Mouse (Mus musculus) neural tube, embryonic 13.5 days (tissue): Measurements from ENCODE around the gene Zmpste24. TPM values are rescaled to one million over a fixed set of nuclear protein-coding genes. Genes with fewer than 3 reads are reported as not detected.
"Not testable (repeated sequence)": the region's sequence is repeated elsewhere in the genome, so short reads cannot be mapped to it uniquely, and the experiment has no call there.

Source experiments
- ATAC-seq: fragments of 200-750 bp; cut with Nextera tagmentation; 2 replicates; pipeline ENCODE4 v1.8.0; 2017; ENCODE audit warnings: low read depth, mild to moderate bottlenecking, moderate TSS enrichment, moderate library complexity
- H3K27ac ChIP-seq: fragments of 300-500 bp; sonication (generic); replicated peaks from 2 replicates; pipeline ENCODE4 v1.5.1; 2015; ENCODE audit warnings: moderate library complexity, mild to moderate bottlenecking, inconsistent platforms
- H3K27me3 ChIP-seq: fragments of 300-500 bp; sonication (generic); 2 replicates; pipeline ENCODE4 v1.6.1; 2015; ENCODE audit warnings: mild to moderate bottlenecking, inconsistent platforms
- H3K36me3 ChIP-seq: fragments of 300-500 bp; sonication (generic); 2 replicates; pipeline ENCODE4 v1.6.1; 2015; ENCODE audit warnings: mild to moderate bottlenecking, inconsistent platforms
- H3K4me1 ChIP-seq: fragments of 300-500 bp; sonication (generic); replicated peaks from 2 replicates; pipeline ENCODE4 v1.6.1; 2015; ENCODE audit warnings: inconsistent platforms
- H3K4me2 ChIP-seq: fragments of 300-500 bp; sonication (generic); 2 replicates; pipeline ENCODE4 v1.6.1; 2015; ENCODE audit warnings: inconsistent platforms, mild to moderate bottlenecking, moderate library complexity
- H3K4me3 ChIP-seq: fragments of 300-500 bp; sonication (generic); 2 replicates; pipeline ENCODE4 v1.5.1; 2015; ENCODE audit warnings: mild to moderate bottlenecking, inconsistent platforms
- H3K9ac ChIP-seq: fragments of 300-500 bp; sonication (generic); 2 replicates; pipeline ENCODE4 v1.6.1; 2015; ENCODE audit warnings: moderate library complexity, mild to moderate bottlenecking, inconsistent platforms
- H3K9me3 ChIP-seq: fragments of 300-500 bp; sonication (generic); 2 replicates; pipeline ENCODE4 v1.6.1; 2016; ENCODE audit warnings: inconsistent platforms
- WGBS: fragments of 180-500 bp; shearing (Covaris S2); methylation state at CpG from one replicate; pipeline ENCODE4 v1.1.7; 2015; 5-methylcytosine and 5-hydroxymethylcytosine counted together
- polyA plus RNA-seq: library from polyadenylated mRNA; unstranded; fragments of >200 nt; fragmentation: Nextera tagmentation; extraction: Ambion mirVana; gene quantifications from 2 replicates; pipeline ENCODE4 v1.2.1, GENCODE M21; 2015

The Zmpste24 gene
- polyA plus RNA-seq: 28.3 and 31.0 TPM in 2 replicates

DNA sequence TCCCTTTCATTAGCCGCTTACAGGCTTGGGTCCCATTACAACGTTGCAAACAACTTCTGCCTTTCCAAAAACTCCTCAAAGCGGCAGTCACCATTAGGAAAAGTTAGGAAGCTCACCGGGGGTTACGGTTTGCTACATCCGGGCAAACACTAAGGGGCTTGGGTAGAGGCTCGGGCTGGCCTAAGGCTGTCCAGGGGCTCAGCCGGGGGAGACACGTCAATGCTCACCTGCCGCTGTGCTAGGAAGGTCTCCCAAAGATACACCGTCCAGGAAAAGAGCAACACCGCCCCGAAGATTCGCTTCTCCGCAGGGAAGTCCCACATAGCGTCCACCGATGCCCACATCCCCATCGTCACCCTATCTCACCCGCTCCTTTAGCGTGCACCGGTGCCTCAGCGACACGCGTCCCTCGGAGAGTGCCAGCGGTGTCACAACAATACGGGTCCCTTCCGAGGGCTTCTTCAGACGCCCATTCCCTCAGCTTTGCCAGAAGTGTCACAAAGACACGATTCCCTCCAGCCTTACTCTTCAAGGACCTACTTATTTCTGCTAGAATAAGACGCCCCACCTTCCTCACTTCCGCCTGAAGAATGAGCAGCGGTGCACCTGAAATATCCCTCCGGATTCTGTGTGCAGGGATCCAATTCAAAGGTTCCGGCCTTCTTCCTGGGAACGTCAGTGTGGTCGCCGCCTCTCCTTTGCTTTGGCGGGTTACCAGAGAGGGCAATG, at the start of gene Zmpste24:
TSS of gene Zmpste24 (minus strand) at position 592 of the 729 bp plus-strand sequence.
- H3K9me3 ChIP-seq: no peaks in the 10 kb centered on the region
- H3K4me3 ChIP-seq: peak within 1 kb of the TSS; percentile 91
- peaks cover 14% of the 10 kb centered on the region for H3K4me1 ChIP-seq
- H3K36me3 ChIP-seq: peaks cover 26% of the 10 kb centered on the region
- WGBS: under 1% methylated on average over 39 of the region's 39 CpGs
- H3K27ac ChIP-seq: peak within 1 kb of the TSS; percentile 68
- H3K4me2 ChIP-seq: peak within 1 kb of the TSS; percentile 83
- H3K27me3 ChIP-seq: 0 out of 2 replicates have a peak, but pooled peaks cover 3% of the 10 kb centered on the region
- peak; percentile 91 for ATAC-seq
- H3K9ac ChIP-seq: peak within 1 kb of the TSS; percentile 83

DNA sequence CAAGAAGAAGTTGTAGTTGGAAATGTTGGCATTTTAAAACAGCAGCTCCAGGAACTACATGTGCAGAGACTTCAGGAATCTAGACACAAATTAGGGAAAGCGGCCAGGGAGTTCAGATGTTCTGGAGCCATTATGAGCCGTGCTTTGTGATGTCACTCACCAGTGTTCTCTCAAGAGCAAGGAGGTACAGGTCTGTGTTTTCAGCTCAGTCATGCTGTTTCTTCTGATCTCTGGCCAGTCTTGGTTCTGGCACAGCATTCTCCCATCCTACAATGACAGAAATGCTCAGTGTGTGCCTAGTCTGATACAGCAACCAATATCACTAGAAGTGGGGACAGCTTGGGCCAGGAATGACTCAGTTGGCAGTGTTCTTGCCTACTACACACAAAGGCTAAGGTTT, 11.1 kb upstream of the Zmpste24 start, which contains the start of gene Tmco2:
TSS of gene Tmco2 (minus strand) at position 101 of the 400 bp plus-strand sequence.
- no peak within 1 kb of the TSS for H3K4me3 ChIP-seq
- no peak within 1 kb of the TSS for H3K27ac ChIP-seq
- no peaks in the 10 kb centered on the region for H3K9me3 ChIP-seq
- H3K9ac ChIP-seq: no peak within 1 kb of the TSS
- H3K27me3 ChIP-seq: no peaks in the 10 kb centered on the region
- no peak within 1 kb of the TSS for H3K4me2 ChIP-seq
- WGBS: 90% methylated on average over 2 of the region's 2 CpGs
- ATAC-seq: no peak
- H3K4me1 ChIP-seq: no peaks in the 10 kb centered on the region
- no peaks in the 10 kb centered on the region for H3K36me3 ChIP-seq

DNA sequence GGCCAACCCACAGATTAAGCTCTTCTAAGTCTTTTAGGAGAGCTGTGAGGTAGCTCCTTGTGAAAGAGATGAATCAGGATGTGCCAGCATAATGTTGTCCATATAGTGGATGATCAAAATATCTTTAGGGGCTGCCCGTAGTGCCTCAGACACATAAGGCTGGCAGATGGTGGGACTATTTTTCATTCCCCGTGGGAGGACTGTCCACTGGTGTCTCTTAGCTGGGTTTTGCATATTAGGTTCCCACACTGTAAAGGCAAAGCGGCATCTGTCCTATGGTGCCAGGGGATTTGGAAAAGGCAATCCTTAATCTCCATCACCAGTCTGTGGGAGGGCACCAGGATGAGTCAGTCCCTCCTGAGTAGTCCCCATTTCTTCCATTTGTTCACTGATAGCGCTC, 5.3 kb upstream of the Zmpste24 start:
- H3K4me3 ChIP-seq: no peak overlapping the region
- 0 out of 2 replicates have a peak, but pooled peaks cover 3% of the 10 kb centered on the region for H3K27me3 ChIP-seq
- 81% methylated on average over 4 of the region's 4 CpGs for WGBS
- H3K4me2 ChIP-seq: no peak overlapping the region
- no peaks in the 10 kb centered on the region for H3K9me3 ChIP-seq
- H3K27ac ChIP-seq: no peak overlapping the region
- no peaks in the 10 kb centered on the region for H3K4me1 ChIP-seq
- no peak overlapping the region for H3K9ac ChIP-seq
- H3K36me3 ChIP-seq: no peaks in the 10 kb centered on the region
- ATAC-seq: no peak

DNA sequence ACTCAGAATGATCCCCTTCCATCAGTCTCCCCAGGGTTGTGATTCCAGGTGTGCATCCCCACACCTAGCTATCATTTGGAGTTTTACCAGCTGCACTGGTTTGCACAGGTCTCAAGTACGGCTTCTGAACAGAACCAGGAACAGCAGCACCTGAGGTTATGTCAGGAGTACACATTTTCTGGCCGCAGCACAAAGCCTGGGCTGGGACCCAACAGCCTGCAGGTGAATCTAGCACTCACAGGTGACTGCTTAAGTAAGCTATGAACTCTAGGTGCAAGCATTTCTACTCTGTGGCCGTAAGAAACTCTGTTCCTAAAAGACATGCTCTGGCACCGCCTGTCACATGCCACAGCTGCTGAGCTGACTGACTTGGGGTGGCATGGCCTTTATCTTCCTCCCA, 7.8 kb downstream of the Zmpste24 start:
- H3K9ac ChIP-seq: no peak overlapping the region
- 88% methylated on average over 4 of the region's 4 CpGs for WGBS
- H3K9me3 ChIP-seq: no peaks in the 10 kb centered on the region
- H3K4me3 ChIP-seq: no peak overlapping the region
- no peaks in the 10 kb centered on the region for H3K27me3 ChIP-seq
- H3K4me2 ChIP-seq: no peak overlapping the region
- no peaks in the 10 kb centered on the region for H3K4me1 ChIP-seq
- no peak overlapping the region for H3K27ac ChIP-seq
- H3K36me3 ChIP-seq: peaks cover 84% of the 10 kb centered on the region
- ATAC-seq: no peak

DNA sequence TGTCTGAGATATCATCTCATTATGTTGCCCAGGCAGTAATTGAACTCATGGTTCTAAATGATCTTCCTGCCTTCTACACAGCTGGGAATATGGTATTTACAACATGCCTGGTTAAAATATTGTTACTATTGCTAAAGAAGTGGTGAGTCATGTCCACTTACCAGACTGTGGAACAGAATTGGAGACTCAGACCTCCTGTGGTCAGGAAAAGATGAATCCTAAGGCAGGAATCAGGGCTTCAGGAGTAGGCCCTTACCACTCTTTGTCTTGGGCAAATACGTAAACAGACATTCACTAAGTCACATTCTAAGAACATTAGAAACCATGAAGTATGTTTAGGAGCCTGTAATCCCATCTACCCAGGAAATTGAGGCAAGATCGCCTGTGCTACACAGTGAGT, 9.3 kb downstream of the Zmpste24 start:
- peaks cover 84% of the 10 kb centered on the region for H3K36me3 ChIP-seq
- no peak overlapping the region for H3K27ac ChIP-seq
- no peak overlapping the region for H3K9ac ChIP-seq

DNA sequence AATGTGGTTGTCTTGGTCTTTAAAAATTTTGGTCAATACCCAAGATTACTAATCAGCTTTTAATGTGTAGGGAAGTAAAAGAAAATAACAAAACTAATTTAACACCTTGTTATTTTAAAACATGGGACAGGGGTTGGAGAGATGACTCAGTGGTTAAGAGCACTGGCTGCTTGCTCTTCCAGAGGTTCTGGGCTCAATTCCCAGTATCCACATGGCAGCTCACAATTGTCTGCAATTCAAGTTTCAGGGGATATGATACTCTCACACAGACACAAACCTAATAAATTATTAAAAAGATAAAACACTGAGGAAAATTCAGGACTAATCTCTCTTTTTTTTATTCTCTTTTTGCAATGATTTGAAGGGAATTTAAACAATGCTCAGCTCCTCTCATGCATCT, 13.5 kb downstream of the Zmpste24 start:
- H3K4me3 ChIP-seq: no peak overlapping the region
- H3K4me1 ChIP-seq: no peaks in the 10 kb centered on the region
- H3K36me3 ChIP-seq: peaks cover 81% of the 10 kb centered on the region
- no peak overlapping the region for H3K9ac ChIP-seq
- H3K27me3 ChIP-seq: no peaks in the 10 kb centered on the region
- H3K4me2 ChIP-seq: no peak overlapping the region
- ATAC-seq: no peak
- no peak overlapping the region for H3K27ac ChIP-seq
- no peaks in the 10 kb centered on the region for H3K9me3 ChIP-seq

More for the DNA sequence above, 9.3 kb downstream of the Zmpste24 start:
- no peaks in the 10 kb centered on the region for H3K9me3 ChIP-seq
- no peak overlapping the region for H3K4me2 ChIP-seq
- WGBS: 91% methylated on average over 2 of the region's 2 CpGs
- H3K4me1 ChIP-seq: no peaks in the 10 kb centered on the region
- H3K27me3 ChIP-seq: no peaks in the 10 kb centered on the region
- H3K4me3 ChIP-seq: no peak overlapping the region
- ATAC-seq: no peak

DNA sequence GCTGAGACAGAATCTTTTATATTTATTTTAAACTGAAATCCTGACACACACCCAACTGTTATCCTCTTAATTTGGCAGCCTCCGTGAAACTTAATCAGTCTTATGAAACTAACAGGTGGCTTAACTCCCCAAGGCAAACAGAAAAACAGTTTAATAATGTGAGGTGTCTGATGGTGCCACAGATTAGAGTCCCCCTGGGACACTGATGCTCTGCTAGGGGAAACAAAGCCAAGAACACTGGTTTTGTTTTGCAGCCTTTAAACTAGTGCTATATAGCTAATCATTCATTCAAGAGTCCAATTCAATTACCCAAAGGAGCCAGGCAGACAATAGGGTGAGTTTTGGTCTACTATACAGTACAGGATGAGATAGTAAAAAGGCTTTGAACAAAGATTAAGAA, 17.6 kb downstream of the Zmpste24 start:
- no peak overlapping the region for H3K9ac ChIP-seq
- H3K4me2 ChIP-seq: no peak overlapping the region
- no peaks in the 10 kb centered on the region for H3K4me1 ChIP-seq
- H3K4me3 ChIP-seq: no peak overlapping the region
- no peak overlapping the region for H3K27ac ChIP-seq
- peaks cover 92% of the 10 kb centered on the region for H3K36me3 ChIP-seq
- WGBS: 57% methylated on average over 1 of the region's 1 CpGs
- H3K27me3 ChIP-seq: no peaks in the 10 kb centered on the region
- ATAC-seq: no peak
- no peaks in the 10 kb centered on the region for H3K9me3 ChIP-seq

DNA sequence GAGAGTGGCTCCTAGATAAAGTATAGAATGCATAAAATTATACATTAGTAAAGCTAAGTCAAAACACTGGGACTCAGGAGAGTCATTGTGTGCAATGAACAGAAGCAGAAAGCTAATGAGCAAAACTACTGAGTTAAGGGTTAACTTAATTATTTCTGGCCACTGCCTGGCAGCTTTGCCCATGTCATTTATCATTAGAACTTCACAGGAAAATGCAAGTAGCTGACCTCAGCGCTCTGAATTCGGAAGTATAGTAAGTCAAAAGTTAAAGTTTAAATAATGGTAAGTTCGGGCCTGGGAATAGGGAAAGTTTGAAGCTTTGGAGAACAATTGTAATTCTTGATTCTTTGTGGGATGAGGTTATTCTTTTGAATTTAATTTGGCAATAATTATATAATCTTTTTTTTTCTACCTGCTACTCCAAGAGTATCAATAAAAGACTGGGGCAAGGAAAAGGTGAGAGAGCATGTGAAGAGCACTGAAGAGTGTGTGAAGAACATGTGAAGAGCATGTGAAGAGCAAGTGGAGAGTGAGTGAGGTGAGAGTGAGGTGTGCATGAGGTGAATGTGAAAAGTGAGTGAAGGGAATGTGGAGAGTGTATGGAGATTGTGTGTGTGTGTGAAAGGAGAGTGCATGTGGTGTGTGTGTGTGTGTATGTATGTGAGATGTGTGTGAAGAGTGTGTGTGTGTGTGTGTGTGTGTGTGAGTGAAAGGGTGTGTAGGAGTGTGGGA, 20.0 kb downstream of the Zmpste24 start:
- H3K4me2 ChIP-seq: no peak overlapping the region
- H3K27me3 ChIP-seq: no peaks in the 10 kb centered on the region
- no peak overlapping the region for H3K4me3 ChIP-seq
- no peak overlapping the region for H3K9ac ChIP-seq
- H3K27ac ChIP-seq: no peak overlapping the region
- H3K36me3 ChIP-seq: peaks cover 89% of the 10 kb centered on the region
- WGBS: 64% methylated on average over 3 of the region's 3 CpGs
- no peaks in the 10 kb centered on the region for H3K9me3 ChIP-seq
- no peak for ATAC-seq
- H3K4me1 ChIP-seq: no peaks in the 10 kb centered on the region

DNA sequence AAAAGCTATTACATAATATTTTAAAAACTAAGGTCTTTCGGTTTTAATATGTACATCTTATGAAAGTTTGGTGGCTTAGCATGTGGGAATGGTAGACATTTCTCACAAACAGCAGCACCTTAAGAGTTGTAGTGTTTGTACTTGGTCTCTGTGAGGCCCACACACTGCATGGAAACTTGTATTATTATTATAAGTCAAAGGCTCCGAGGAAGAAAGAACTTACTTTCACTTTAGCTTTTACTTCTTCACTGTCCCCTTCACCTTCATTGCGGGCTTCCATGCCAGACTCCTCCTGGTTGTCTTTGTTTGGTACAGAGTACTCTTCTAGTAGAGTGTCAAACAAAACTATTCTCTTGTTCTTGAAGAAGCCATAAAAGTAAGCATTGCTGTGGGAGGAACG, 23.8 kb downstream of the Zmpste24 start:
- Histone ChIP-seq H3K4me2 (no peak overlapping the region), H3K9ac (no peak overlapping the region), H3K27ac (no peak overlapping the region), H3K36me3 (peaks cover 74% of the 10 kb centered on the region), H3K4me3 (no peak overlapping the region), H3K27me3 (no peaks in the 10 kb centered on the region), H3K4me1 (no peaks in the 10 kb centered on the region), H3K9me3 (no peaks in the 10 kb centered on the region)
- ATAC-seq: no peak
- WGBS: 42% methylated on average over 4 of the region's 4 CpGs

DNA sequence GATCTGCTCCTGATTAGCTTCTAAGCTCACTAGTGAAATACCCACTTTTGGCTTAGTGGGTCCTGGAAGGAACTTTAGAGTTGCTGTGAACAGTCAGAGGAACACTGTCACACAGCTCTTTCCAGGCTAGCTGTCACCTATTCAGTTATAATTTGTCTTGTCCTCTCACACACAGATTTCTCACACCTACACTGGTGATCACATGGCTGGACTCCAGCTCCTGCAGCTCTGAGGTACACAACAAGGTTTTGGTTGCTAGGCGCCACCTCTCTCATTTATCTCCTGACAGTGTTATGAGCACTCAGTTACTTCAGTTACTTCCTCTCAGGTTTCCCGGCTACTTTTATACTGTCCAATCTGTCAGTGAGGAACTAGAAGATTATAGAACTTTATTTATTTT, 32.7 kb downstream of the Zmpste24 start:
- Histone ChIP-seq H3K36me3 (peaks cover 78% of the 10 kb centered on the region), H3K9me3 (no peaks in the 10 kb centered on the region), H3K4me2 (no peak overlapping the region), H3K27ac (no peak overlapping the region), H3K9ac (no peak overlapping the region), H3K4me3 (no peak overlapping the region), H3K27me3 (no peaks in the 10 kb centered on the region), H3K4me1 (no peaks in the 10 kb centered on the region)
- 86% methylated on average over 2 of the region's 2 CpGs for WGBS
- ATAC-seq: no peak

DNA sequence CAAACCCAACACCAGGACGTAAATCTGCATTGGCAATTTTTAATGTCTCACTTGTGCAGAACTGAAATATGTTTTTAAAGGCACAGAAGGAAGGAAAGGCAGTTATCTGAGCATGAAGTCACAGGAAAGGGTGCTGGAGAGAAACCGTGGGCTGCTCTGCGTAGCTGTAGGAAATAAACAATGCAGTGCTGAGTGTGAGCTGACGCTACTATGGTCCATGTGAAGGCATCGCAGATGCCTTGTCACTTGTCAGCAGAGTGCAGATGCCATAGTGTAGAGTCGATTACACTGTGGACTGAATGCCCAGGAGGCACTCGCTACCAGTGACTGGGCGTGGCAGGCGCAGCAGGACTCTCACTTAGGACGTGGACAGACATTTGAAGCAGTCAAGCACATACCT, 38.8 kb downstream of the Zmpste24 start:
- not testable (repeated sequence) for H3K4me1 ChIP-seq, H3K9me3 ChIP-seq, H3K27me3 ChIP-seq, H3K4me3 ChIP-seq, H3K9ac ChIP-seq, H3K4me2 ChIP-seq, ATAC-seq, H3K27ac ChIP-seq
- 90% methylated on average over 10 of the region's 10 CpGs for WGBS
- peaks cover 53% of the 10 kb centered on the region for H3K36me3 ChIP-seq

DNA sequence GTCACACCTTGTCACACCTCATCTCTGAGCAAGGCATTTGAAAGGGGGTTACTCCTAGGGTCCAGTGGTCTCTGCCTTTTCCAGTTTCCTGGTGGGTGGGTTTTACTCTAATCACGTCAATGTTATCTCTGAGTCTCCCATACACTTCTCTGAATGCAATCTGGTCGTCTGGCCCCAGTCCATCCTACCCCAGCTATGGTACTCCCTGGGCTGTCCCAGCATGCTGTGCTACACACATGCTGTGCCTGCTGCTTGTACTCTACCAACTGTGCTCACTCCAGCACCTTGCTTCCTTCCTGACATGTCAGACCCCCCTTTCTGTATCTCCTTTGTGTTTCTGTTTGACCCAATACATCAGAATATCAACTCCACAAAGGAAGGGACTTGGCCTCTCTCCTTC, 41.0 kb downstream of the Zmpste24 start:
- no peaks in the 10 kb centered on the region for H3K9me3 ChIP-seq
- H3K4me3 ChIP-seq: no peak overlapping the region
- 81% methylated on average over 2 of the region's 2 CpGs for WGBS
- no peak overlapping the region for H3K4me2 ChIP-seq
- peaks cover 15% of the 10 kb centered on the region for H3K4me1 ChIP-seq
- no peak overlapping the region for H3K27ac ChIP-seq
- ATAC-seq: no peak
- peaks cover 15% of the 10 kb centered on the region for H3K27me3 ChIP-seq
- peaks cover 32% of the 10 kb centered on the region for H3K36me3 ChIP-seq
- H3K9ac ChIP-seq: no peak overlapping the region
